In genomic region chr10:21349449-21349848, GRCm38 (mm10) we compare ENCODE assay signal across 23 mouse cellular contexts. TPM values are rescaled to one million over a fixed set of nuclear protein-coding genes. Genes with fewer than 3 reads are reported as not detected.
"Had no signal": no experiment of that assay in that cellular context is flagged by ENCODE, and none has a peak within 500 bp of the region (broad histone marks: within the 10 kb centered on the region; RNA-seq: fewer than 3 reads in every experiment).

No protein-coding gene starts in this region.

- H3K27me3 ChIP-seq: megakaryocyte, embryonic 14.5 days; midbrain, embryonic 13.5 days; neural tube, embryonic 13.5 days; neural tube, embryonic 15.5 days had no signal

- H3K4me3 ChIP-seq: megakaryocyte, embryonic 14.5 days; midbrain, embryonic 13.5 days; myocyte; neural tube, embryonic 13.5 days; neural tube, embryonic 15.5 days had no signal

- H3K9me3 ChIP-seq: megakaryocyte, embryonic 14.5 days; midbrain, embryonic 13.5 days; neural tube, embryonic 13.5 days; neural tube, embryonic 15.5 days had no signal

- H3K4me2 ChIP-seq: lung, embryonic 14.5 days; midbrain, embryonic 11.5 days; midbrain, embryonic 13.5 days; neural tube, embryonic 13.5 days; neural tube, embryonic 15.5 days had no signal

- H3K27ac ChIP-seq: macrophage; midbrain, embryonic 13.5 days; neural tube, embryonic 13.5 days; neural tube, embryonic 15.5 days had no signal

- DNase-seq: lung, adult 18-20 months; lung, embryonic 14.5 days; lung, postnatal 14 days; lung, postnatal 36 days; retina, postnatal 1 day; right cerebral cortex, adult 18-20 months; right cerebral cortex, postnatal 25 days; right cerebral cortex, postnatal 4 days; spleen, adult 18-20 months; thymus, adult 18-20 months; thymus, postnatal 14 days; thymus, postnatal 36 days had no signal

- ATAC-seq: midbrain, embryonic 13.5 days; midbrain, embryonic 16.5 days had no signal

- H3K4me1 ChIP-seq: midbrain, embryonic 13.5 days; neural tube, embryonic 13.5 days; neural tube, embryonic 15.5 days had no signal

- H3K9ac ChIP-seq: lung, embryonic 14.5 days; midbrain, embryonic 13.5 days; neural tube, embryonic 13.5 days; neural tube, embryonic 15.5 days had no signal

RNA-seq across cellular contexts. Expression of gene Aldh8a1, which starts 27.6 kb away (rescaled TPM):
- total RNA-seq: megakaryocyte progenitor cell, adult 5-6 weeks had no signal
- polyA plus RNA-seq: lung, embryonic 14.5 days; macrophage; midbrain, embryonic 11.5 days; midbrain, embryonic 16.5 days; myocyte; neural tube, embryonic 11.5 days; neural tube, embryonic 13.5 days; small intestine, adult 2 months had no signal
